Mouse (Mus musculus) left cerebral cortex, postnatal 4 days (tissue): ENCODE data around the gene A430078G23Rik. TPM values are rescaled to one million over a fixed set of nuclear protein-coding genes. Genes with fewer than 3 reads are reported as not detected.

ENCODE experiments used
- DNase-seq: peaks from one replicate; pipeline ENCODE4 v3.0.0-alpha.2; 2022
- intact Hi-C: fragments of 180-260 bp; cut with DNase I; formaldehyde crosslinking; loops from one replicate; pipeline ENCODE4 v1.15.1; 2025
- total RNA-seq, 2 experiments: library from RNA; stranded (reverse); gene quantifications; 2 replicates each; pipeline ENCODE4 v1.2.3; 2021

A430078G23Rik gene
- total RNA-seq, 2 experiments from 2014 or later, result 0.30 TPM; not detected in 1

GRCm38 (mm10) chr8:3346691-3347413 lies 6.4 kb upstream of the A430078G23Rik start:
- no peak for DNase-seq
- intact Hi-C loops, result no loop called here

- intact Hi-C loops, result no loop called here
- DNase-seq, result no peak
Measured at GRCm38 (mm10) chr8:3348142-3348823, 4.9 kb upstream of the A430078G23Rik start.

- intact Hi-C loops, result no loop called here
- no peak for DNase-seq
Measured at GRCm38 (mm10) chr8:3350747-3351146, 2.5 kb upstream of the A430078G23Rik start.

- no peak for DNase-seq
- intact Hi-C loops, result no loop called here
Measured at GRCm38 (mm10) chr8:3352715-3353114, 500 bp upstream of the A430078G23Rik start.

- intact Hi-C loops, result no loop called here
- DNase-seq, result no peak
Measured at GRCm38 (mm10) chr8:3353811-3354442, 712 bp downstream of the A430078G23Rik start.

GRCm38 (mm10) chr8:3354443-3354812 lies 1.2 kb downstream of the A430078G23Rik start:
- no peak for DNase-seq
- intact Hi-C loops, result no loop called here

GRCm38 (mm10) chr8:3355586-3355985 lies 2.4 kb downstream of the A430078G23Rik start:
- no peak for DNase-seq
- intact Hi-C loops, result no loop called here

GRCm38 (mm10) chr8:3358060-3358459 lies 4.8 kb downstream of the A430078G23Rik start:
- intact Hi-C loops, result no loop called here
- peak; percentile 86 for DNase-seq

- peak; percentile 75 for DNase-seq
- intact Hi-C loops, result no loop called here
Measured at GRCm38 (mm10) chr8:3367086-3367485, 13.9 kb downstream of the A430078G23Rik start.

- no peak for DNase-seq
- intact Hi-C loops, result no loop called here
Measured at GRCm38 (mm10) chr8:3368091-3368490, 14.9 kb downstream of the A430078G23Rik start.

- no peak for DNase-seq
- intact Hi-C loops, result no loop called here
Measured at GRCm38 (mm10) chr8:3375748-3376147, 22.5 kb downstream of the A430078G23Rik start.

GRCm38 (mm10) chr8:3376641-3377274 lies 23.5 kb downstream of the A430078G23Rik start:
- intact Hi-C loops, result no loop called here
- DNase-seq, result no peak

GRCm38 (mm10) chr8:3387286-3387685 lies 34.1 kb downstream of the A430078G23Rik start:
- intact Hi-C loops, result no loop called here
- peak; percentile 71 for DNase-seq

- DNase-seq, result no peak
- intact Hi-C loops, result no loop called here
Measured at GRCm38 (mm10) chr8:3388591-3389338, 35.5 kb downstream of the A430078G23Rik start.

- intact Hi-C loops, result no loop called here
- no peak for DNase-seq
Measured at GRCm38 (mm10) chr8:3389506-3389905, 36.3 kb downstream of the A430078G23Rik start.

- intact Hi-C loops, result no loop called here
- DNase-seq, result no peak
Measured at GRCm38 (mm10) chr8:3392293-3392692, 39.1 kb downstream of the A430078G23Rik start.

- DNase-seq, result peak; percentile 80
- intact Hi-C loops, result no loop called here
Measured at GRCm38 (mm10) chr8:3392771-3393710, 39.8 kb downstream of the A430078G23Rik start, which contains the start of gene Arhgef18. Arhgef18 (plus strand) TSS chr8:3393006.

GRCm38 (mm10) chr8:3394600-3394999 lies 41.4 kb downstream of the A430078G23Rik start:
- intact Hi-C loops, result no loop called here
- peak; percentile 9 for DNase-seq

- intact Hi-C loops, result no loop called here
- DNase-seq, result no peak
Measured at GRCm38 (mm10) chr8:3395246-3395645, 42.0 kb downstream of the A430078G23Rik start.
